Mouse (Mus musculus): Measurements from ENCODE around the gene Rab38. TPM values are rescaled to one million over a fixed set of nuclear protein-coding genes. Genes with fewer than 3 reads are reported as not detected.

The Rab38 gene
- polyA plus RNA-seq, 1 experiment from 2014 or later, result 1.3 TPM

- 36% methylated on average over 7 of the region's 7 CpGs for WGBS (ENCODE audit: insufficient replicate concordance)
- no peak for ATAC-seq (ENCODE audit: low read depth)
- no peaks in the 10 kb centered on the region for H3K27me3 ChIP-seq (ENCODE audit: control insufficient read depth, insufficient read depth, low read depth, low read length)
- H3K4me2 ChIP-seq (ENCODE audit: low read depth, low read length), result peak overlapping the region; percentile 26; the same call in 1 of the 2 replicates
- H3K4me1 ChIP-seq (ENCODE audit: control insufficient read depth, low read depth, low read length), result no peaks in the 10 kb centered on the region
- H3K9ac ChIP-seq (ENCODE audit: low read depth, low read length), result no peak overlapping the region
- H3K4me3 ChIP-seq (ENCODE audit: low read depth, low read length), result no peak overlapping the region
- H3K27ac ChIP-seq (ENCODE audit: low read length), result no peak overlapping the region
- H3K36me3 ChIP-seq (ENCODE audit: control insufficient read depth, insufficient read depth), result no peaks in the 10 kb centered on the region
- H3K9me3 ChIP-seq (replicated peaks; ENCODE audit: control insufficient read depth, low read length), result no peaks in the 10 kb centered on the region
These were observed 52.6 kb downstream of the Rab38 start for GRCm38 (mm10) chr7:88482628-88483027.

- no peak overlapping the region for H3K4me3 ChIP-seq (ENCODE audit: low read depth, low read length)
- H3K27me3 ChIP-seq (ENCODE audit: control insufficient read depth, insufficient read depth, low read depth, low read length), result no peaks in the 10 kb centered on the region
- no peak overlapping the region for H3K9ac ChIP-seq (ENCODE audit: low read depth, low read length)
- H3K36me3 ChIP-seq (ENCODE audit: control insufficient read depth, insufficient read depth), result no peaks in the 10 kb centered on the region
- no peak overlapping the region for H3K27ac ChIP-seq (ENCODE audit: low read length)
- ATAC-seq (ENCODE audit: low read depth), result no peak
- no peak overlapping the region for H3K4me2 ChIP-seq (ENCODE audit: low read depth, low read length)
- no peaks in the 10 kb centered on the region for H3K4me1 ChIP-seq (ENCODE audit: control insufficient read depth, low read depth, low read length)
- WGBS (ENCODE audit: insufficient replicate concordance), result 41% methylated on average over 2 of the region's 2 CpGs
- no peaks in the 10 kb centered on the region for H3K9me3 ChIP-seq (replicated peaks; ENCODE audit: control insufficient read depth, low read length)
These were observed 60.9 kb downstream of the Rab38 start for GRCm38 (mm10) chr7:88491020-88491419.

- Histone ChIP-seq H3K27me3 (ENCODE audit: control insufficient read depth, insufficient read depth, low read depth, low read length) (no peaks in the 10 kb centered on the region), H3K4me3 (ENCODE audit: low read depth, low read length) (no peak overlapping the region), H3K9ac (ENCODE audit: low read depth, low read length) (no peak overlapping the region), H3K4me1 (ENCODE audit: control insufficient read depth, low read depth, low read length) (no peaks in the 10 kb centered on the region), H3K9me3 (replicated peaks; ENCODE audit: control insufficient read depth, low read length) (no peaks in the 10 kb centered on the region), H3K4me2 (ENCODE audit: low read depth, low read length) (no peak overlapping the region), H3K27ac (ENCODE audit: low read length) (no peak overlapping the region), H3K36me3 (ENCODE audit: control insufficient read depth, insufficient read depth) (no peaks in the 10 kb centered on the region)
- no peak for ATAC-seq (ENCODE audit: low read depth)
- 18% methylated on average over 5 of the region's 5 CpGs for WGBS (ENCODE audit: insufficient replicate concordance)
These were observed 72.2 kb downstream of the Rab38 start for GRCm38 (mm10) chr7:88502217-88502817.

- ATAC-seq (ENCODE audit: low read depth), result no peak
- Histone ChIP-seq H3K4me3 (ENCODE audit: low read depth, low read length) (no peak overlapping the region), H3K4me2 (ENCODE audit: low read depth, low read length) (no peak overlapping the region), H3K27me3 (ENCODE audit: control insufficient read depth, insufficient read depth, low read depth, low read length) (no peaks in the 10 kb centered on the region), H3K27ac (ENCODE audit: low read length) (no peak overlapping the region), H3K9me3 (replicated peaks; ENCODE audit: control insufficient read depth, low read length) (no peaks in the 10 kb centered on the region), H3K9ac (ENCODE audit: low read depth, low read length) (no peak overlapping the region), H3K36me3 (ENCODE audit: control insufficient read depth, insufficient read depth) (no peaks in the 10 kb centered on the region), H3K4me1 (ENCODE audit: control insufficient read depth, low read depth, low read length) (no peaks in the 10 kb centered on the region)
- 28% methylated on average over 2 of the region's 2 CpGs for WGBS (ENCODE audit: insufficient replicate concordance)
These were observed 79.7 kb downstream of the Rab38 start for GRCm38 (mm10) chr7:88509748-88510147.

GRCm38 (mm10) chr7:88522481-88522880, 92.4 kb downstream of the Rab38 start:
- no peak overlapping the region for H3K9ac ChIP-seq (ENCODE audit: low read depth, low read length)
- 45% methylated on average over 1 of the region's 1 CpGs for whole genome bisulfite sequencing (ENCODE audit: insufficient replicate concordance)
- H3K4me3 ChIP-seq (ENCODE audit: low read depth, low read length), result no peak overlapping the region
- no peaks in the 10 kb centered on the region for H3K27me3 ChIP-seq (ENCODE audit: control insufficient read depth, insufficient read depth, low read depth, low read length)
- no peaks in the 10 kb centered on the region for H3K36me3 ChIP-seq (ENCODE audit: control insufficient read depth, insufficient read depth)
- no peak overlapping the region for H3K4me2 ChIP-seq (ENCODE audit: low read depth, low read length)
- ATAC-seq (ENCODE audit: low read depth), result no peak
- no peaks in the 10 kb centered on the region for H3K4me1 ChIP-seq (ENCODE audit: control insufficient read depth, low read depth, low read length)
- H3K9me3 ChIP-seq (replicated peaks; ENCODE audit: control insufficient read depth, low read length), result no peaks in the 10 kb centered on the region
- H3K27ac ChIP-seq (ENCODE audit: low read length), result no peak overlapping the region

GRCm38 (mm10) chr7:88527100-88527671, 97.1 kb downstream of the Rab38 start:
- Histone ChIP-seq H3K9ac (ENCODE audit: low read depth, low read length) (no peak overlapping the region), H3K4me3 (ENCODE audit: low read depth, low read length) (no peak overlapping the region), H3K4me2 (ENCODE audit: low read depth, low read length) (no peak overlapping the region), H3K36me3 (ENCODE audit: control insufficient read depth, insufficient read depth) (no peaks in the 10 kb centered on the region), H3K9me3 (replicated peaks; ENCODE audit: control insufficient read depth, low read length) (no peaks in the 10 kb centered on the region), H3K4me1 (ENCODE audit: control insufficient read depth, low read depth, low read length) (no peaks in the 10 kb centered on the region), H3K27ac (ENCODE audit: low read length) (no peak overlapping the region), H3K27me3 (ENCODE audit: control insufficient read depth, insufficient read depth, low read depth, low read length) (no peaks in the 10 kb centered on the region)
- ATAC-seq (ENCODE audit: low read depth), result no peak
- WGBS (ENCODE audit: insufficient replicate concordance), result 0% methylated on average over 1 of the region's 1 CpGs

GRCm38 (mm10) chr7:88536127-88536531, 106.1 kb downstream of the Rab38 start:
- ATAC-seq (ENCODE audit: low read depth), result no peak
- H3K9me3 ChIP-seq (replicated peaks; ENCODE audit: control insufficient read depth, low read length), result no peaks in the 10 kb centered on the region
- H3K9ac ChIP-seq (ENCODE audit: low read depth, low read length), result no peak overlapping the region
- no peaks in the 10 kb centered on the region for H3K27me3 ChIP-seq (ENCODE audit: control insufficient read depth, insufficient read depth, low read depth, low read length)
- H3K4me2 ChIP-seq (ENCODE audit: low read depth, low read length), result no peak overlapping the region
- H3K27ac ChIP-seq (ENCODE audit: low read length), result no peak overlapping the region
- H3K4me1 ChIP-seq (ENCODE audit: control insufficient read depth, low read depth, low read length), result no peaks in the 10 kb centered on the region
- H3K36me3 ChIP-seq (ENCODE audit: control insufficient read depth, insufficient read depth), result no peaks in the 10 kb centered on the region
- no peak overlapping the region for H3K4me3 ChIP-seq (ENCODE audit: low read depth, low read length)

- WGBS (ENCODE audit: insufficient replicate concordance), result 37% methylated on average over 3 of the region's 3 CpGs
- no peak overlapping the region for H3K4me2 ChIP-seq (ENCODE audit: low read depth, low read length)
- no peaks in the 10 kb centered on the region for H3K9me3 ChIP-seq (replicated peaks; ENCODE audit: control insufficient read depth, low read length)
- no peaks in the 10 kb centered on the region for H3K36me3 ChIP-seq (ENCODE audit: control insufficient read depth, insufficient read depth)
- no peaks in the 10 kb centered on the region for H3K4me1 ChIP-seq (ENCODE audit: control insufficient read depth, low read depth, low read length)
- no peak for ATAC-seq (ENCODE audit: low read depth)
- no peaks in the 10 kb centered on the region for H3K27me3 ChIP-seq (ENCODE audit: control insufficient read depth, insufficient read depth, low read depth, low read length)
- no peak overlapping the region for H3K4me3 ChIP-seq (ENCODE audit: low read depth, low read length)
- no peak overlapping the region for H3K9ac ChIP-seq (ENCODE audit: low read depth, low read length)
- H3K27ac ChIP-seq (ENCODE audit: low read length), result no peak overlapping the region
These were observed 106.7 kb downstream of the Rab38 start for GRCm38 (mm10) chr7:88536743-88537142.

All from liver, embryonic 16.5 days (tissue).